Mouse (Mus musculus) liver, postnatal 0 days (tissue): ENCODE measurements around the gene Hacl1.

ENCODE experiments used
- CTCF ChIP-seq: sonication (generic); IDR thresholded peaks from 2 replicates; pipeline ENCODE4 v1.5.1; 2016; ENCODE audit warnings: antibody characterized with exemption, low read depth
- EP300 ChIP-seq: IDR thresholded peaks from 2 replicates; pipeline ENCODE4 v1.6.1; 2016; ENCODE audit warnings: antibody characterized with exemption, low read depth, mild to moderate bottlenecking

GRCm38 (mm10) chr14:31661671-31662554, 20.8 kb upstream of the Hacl1 start:
- TF ChIP-seq CTCF (peak; percentile 32), EP300 (no peak)
